Mouse (Mus musculus): ENCODE data around the gene Tepsin. TPM values are rescaled to one million over a fixed set of nuclear protein-coding genes. Genes with fewer than 3 reads are reported as not detected.

Tepsin gene
- polyA plus RNA-seq, 1 experiment from 2014 or later: 11.3 TPM

DNA sequence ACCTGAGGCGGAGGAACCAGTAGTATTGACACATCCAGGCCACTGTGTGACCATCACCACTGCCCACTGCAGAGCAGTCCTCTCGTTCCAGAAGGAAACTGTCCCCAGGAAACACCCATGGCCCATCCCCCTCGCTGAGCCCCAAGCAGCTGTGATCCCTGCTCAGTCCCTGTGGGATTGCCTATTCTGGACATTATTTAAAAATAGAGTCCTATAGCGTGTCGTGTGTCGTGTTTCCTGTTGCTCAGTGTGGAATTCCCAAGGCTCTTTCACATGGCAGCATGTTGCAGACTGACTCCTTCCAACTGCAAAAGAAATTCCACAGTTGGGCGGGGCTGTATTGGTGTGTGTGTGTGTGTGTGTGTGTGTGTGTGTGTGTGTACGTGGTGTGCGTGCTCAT is 46.3 kb downstream of the Tepsin start:
- WGBS (ENCODE audit: insufficient replicate concordance): 69% methylated on average over 9 of the region's 9 CpGs
- H3K4me2 ChIP-seq: no peak overlapping the region
- ATAC-seq: no peak

DNA sequence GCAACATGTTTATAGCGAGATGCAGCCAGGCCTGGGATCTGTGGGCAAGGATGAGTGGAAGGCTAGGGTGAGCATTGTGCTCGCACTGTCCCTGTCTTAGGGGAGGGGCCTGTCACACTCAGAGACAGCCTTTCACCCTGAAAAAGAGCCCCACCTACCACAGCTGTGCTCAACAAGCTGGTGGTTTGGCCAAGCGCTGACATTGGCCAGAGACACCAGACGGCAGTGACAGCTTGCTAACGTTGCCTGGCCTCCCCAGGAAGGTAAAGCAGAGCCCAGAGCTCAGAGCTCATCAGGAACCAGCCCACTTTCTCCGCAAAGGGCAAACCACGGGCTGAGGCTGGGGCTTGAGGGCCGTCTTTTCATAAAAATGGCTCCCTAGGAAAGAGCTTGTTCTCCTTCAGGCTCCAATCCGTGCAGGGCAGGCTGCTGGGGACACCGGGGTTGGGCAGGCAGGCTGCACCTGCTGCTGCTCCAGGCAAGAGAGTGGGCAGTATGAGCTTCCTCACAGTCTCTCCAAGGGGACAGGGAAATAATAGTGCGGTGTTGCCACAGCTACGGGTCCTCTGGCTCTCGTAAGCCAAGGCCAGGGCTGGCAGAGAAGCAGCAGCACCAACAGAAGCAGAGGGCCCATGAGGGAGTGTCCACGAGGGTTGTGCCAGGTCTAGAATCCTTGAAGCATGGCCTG is 47.3 kb downstream of the Tepsin start:
- Histone ChIP-seq H3K4me1 (no peaks in the 10 kb centered on the region), H3K27me3 (replicated peaks) (peaks cover 51% of the 10 kb centered on the region), H3K9me3 (replicated peaks) (no peaks in the 10 kb centered on the region), H3K27ac (no peak overlapping the region), H3K9ac (no peak overlapping the region), H3K4me3 (no peak overlapping the region), H3K4me2 (no peak overlapping the region), H3K36me3 (no peaks in the 10 kb centered on the region)
- no peak for ATAC-seq
- WGBS (ENCODE audit: insufficient replicate concordance): 41% methylated on average over 14 of the region's 14 CpGs

More for the DNA sequence above, 46.3 kb downstream of the Tepsin start:
- no peaks in the 10 kb centered on the region for H3K9me3 ChIP-seq (replicated peaks)
- H3K27ac ChIP-seq: no peak overlapping the region
- H3K9ac ChIP-seq: no peak overlapping the region
- H3K4me3 ChIP-seq: no peak overlapping the region
- H3K36me3 ChIP-seq: no peaks in the 10 kb centered on the region
- H3K27me3 ChIP-seq (replicated peaks): peaks cover 41% of the 10 kb centered on the region
- H3K4me1 ChIP-seq: no peaks in the 10 kb centered on the region

DNA sequence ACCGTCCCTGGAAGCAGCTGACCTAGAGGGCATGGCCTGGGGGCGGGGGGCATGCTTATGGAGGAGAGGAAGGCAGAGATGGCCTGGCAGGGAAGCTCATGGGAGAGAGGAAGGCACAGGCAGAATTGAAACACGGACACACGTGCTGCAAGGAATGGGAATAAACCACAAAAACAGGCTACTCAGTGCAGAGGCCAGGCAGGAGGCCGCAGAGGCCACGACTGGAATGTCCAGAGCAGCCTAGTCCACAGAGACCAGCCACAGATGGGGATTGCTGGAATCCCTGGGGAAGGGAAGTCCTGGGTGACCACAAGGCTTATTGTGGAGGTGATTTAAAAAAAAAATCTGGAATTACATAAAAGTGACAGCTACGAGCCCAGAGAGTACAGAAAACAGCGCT is 49.5 kb downstream of the Tepsin start:
- no peak overlapping the region for H3K4me3 ChIP-seq
- 65% methylated on average over 8 of the region's 8 CpGs for WGBS (ENCODE audit: insufficient replicate concordance)

DNA sequence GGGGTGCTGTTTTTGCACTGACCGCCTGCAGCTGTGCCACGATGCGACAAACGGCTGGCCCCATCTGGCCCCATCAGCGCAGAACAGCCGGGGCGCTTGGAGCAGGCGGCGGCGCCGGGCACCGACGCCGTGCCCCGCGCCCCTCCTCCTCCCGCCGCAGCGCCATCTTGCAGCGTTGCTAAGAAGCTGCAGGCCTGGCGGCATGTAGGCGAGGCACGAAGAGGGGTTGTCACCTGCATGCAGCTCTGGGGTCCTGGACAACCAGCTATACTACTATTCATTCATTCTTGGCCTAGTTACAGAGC is 50.3 kb downstream of the Tepsin start:
- Histone ChIP-seq H3K27ac (no peak overlapping the region), H3K9ac (no peak overlapping the region), H3K36me3 (no peaks in the 10 kb centered on the region), H3K9me3 (replicated peaks) (no peaks in the 10 kb centered on the region), H3K4me3 (no peak overlapping the region; the same call in 1 of the 2 replicates), H3K27me3 (replicated peaks) (peaks cover 66% of the 10 kb centered on the region), H3K4me2 (peak overlapping the region; percentile 28; the same call in 1 of the 2 replicates), H3K4me1 (no peaks in the 10 kb centered on the region)
- 11% methylated on average over 23 of the region's 23 CpGs for WGBS (ENCODE audit: insufficient replicate concordance)
- no peak for ATAC-seq

More for the DNA sequence above, 49.5 kb downstream of the Tepsin start:
- Histone ChIP-seq H3K27ac (no peak overlapping the region), H3K4me1 (no peaks in the 10 kb centered on the region), H3K36me3 (no peaks in the 10 kb centered on the region), H3K27me3 (replicated peaks) (peaks cover 66% of the 10 kb centered on the region), H3K4me2 (no peak overlapping the region), H3K9ac (no peak overlapping the region), H3K9me3 (replicated peaks) (no peaks in the 10 kb centered on the region)
- ATAC-seq: no peak

DNA sequence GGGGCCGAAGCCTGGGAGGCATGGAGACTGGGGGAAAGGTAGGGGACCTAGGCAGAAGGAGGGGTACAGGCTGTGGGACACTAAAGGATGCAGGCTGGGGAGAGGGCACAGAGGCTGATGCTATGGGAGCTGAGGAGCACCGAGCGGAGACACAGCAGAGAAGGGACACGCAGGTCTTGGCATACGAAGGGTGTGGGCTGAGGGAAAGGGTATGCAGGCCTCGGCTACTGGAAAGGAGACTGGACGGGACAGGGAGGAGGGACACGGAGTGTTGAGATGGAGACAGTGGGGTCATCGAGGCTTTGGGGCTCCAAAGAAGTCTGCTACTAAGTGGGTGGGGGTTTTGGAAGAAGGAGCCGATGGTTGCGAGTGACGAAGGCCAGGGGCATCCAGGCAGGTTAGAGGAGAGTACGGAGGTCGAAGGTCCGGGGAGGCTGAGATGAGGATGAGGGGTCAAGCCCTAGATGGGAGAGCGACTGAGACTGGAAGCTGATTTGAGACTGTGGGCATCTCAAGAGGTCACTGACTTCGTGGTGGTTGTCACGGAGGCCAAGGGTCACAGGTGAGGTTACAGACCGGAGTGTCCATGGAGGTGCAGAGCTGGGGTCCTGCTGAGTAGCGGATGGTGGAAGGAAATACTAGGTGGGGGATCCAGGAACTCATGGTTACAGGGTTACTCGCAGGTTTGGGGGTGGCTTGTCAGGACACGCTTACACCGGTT is 50.8 kb downstream of the Tepsin start:
- no peak overlapping the region; the same call in 1 of the 2 replicates for H3K4me3 ChIP-seq
- no peak overlapping the region for H3K9ac ChIP-seq
- peaks cover 66% of the 10 kb centered on the region for H3K27me3 ChIP-seq (replicated peaks)
- no peaks in the 10 kb centered on the region for H3K36me3 ChIP-seq
- peak overlapping the region; percentile 68 for H3K4me2 ChIP-seq
- ATAC-seq: no peak
- H3K4me1 ChIP-seq: no peaks in the 10 kb centered on the region
- no peaks in the 10 kb centered on the region for H3K9me3 ChIP-seq (replicated peaks)
- H3K27ac ChIP-seq: no peak overlapping the region
- 22% methylated on average over 23 of the region's 23 CpGs for WGBS (ENCODE audit: insufficient replicate concordance)

DNA sequence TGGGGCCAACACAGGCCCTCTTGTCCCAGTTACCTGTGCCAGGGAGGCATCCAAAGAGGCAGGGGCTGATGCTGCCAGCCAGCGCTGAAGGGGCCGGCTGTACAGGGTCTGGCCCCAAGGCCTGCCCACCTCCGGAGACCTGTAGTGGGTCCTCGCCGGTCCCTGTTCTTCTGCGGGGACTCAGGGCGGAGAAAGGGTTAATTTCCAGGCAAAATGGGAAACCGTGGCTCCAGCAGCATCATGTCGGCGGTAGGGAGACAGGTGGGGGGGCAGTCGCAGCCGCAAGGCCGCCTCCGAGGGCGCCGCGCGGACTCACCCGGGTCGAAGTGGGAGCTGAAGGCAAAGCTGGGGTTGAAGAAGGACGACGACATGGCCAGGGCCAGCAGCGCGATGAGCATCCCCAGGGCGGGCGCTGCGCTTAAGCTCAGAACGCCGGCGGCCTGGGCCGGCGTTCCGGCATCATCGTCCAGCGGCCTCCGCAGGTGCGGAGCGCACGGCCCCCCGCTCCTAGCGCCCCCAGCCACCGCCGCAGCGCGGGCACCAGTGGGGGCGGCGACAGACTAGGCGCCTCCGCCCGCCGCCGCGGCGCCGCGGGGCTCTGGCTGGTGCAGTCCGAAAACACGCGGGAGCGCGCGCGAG is 51.9 kb downstream of the Tepsin start, which contains the start of gene Aatk:
TSS of gene Aatk (minus strand) at position 615 of the 639 bp plus-strand sequence.
- Histone ChIP-seq H3K4me3 (peak within 1 kb of the TSS; percentile 44), H3K36me3 (no peaks in the 10 kb centered on the region), H3K9me3 (replicated peaks) (no peaks in the 10 kb centered on the region), H3K4me1 (peaks cover 7% of the 10 kb centered on the region; the same call in 1 of the 2 replicates), H3K9ac (0 out of 2 replicates have a peak within 1 kb of the TSS, but pooled peaks have one; percentile 24), H3K4me2 (peak within 1 kb of the TSS; percentile 68), H3K27ac (no peak within 1 kb of the TSS), H3K27me3 (replicated peaks) (peaks cover 66% of the 10 kb centered on the region)
- no peak for ATAC-seq
- WGBS (ENCODE audit: insufficient replicate concordance): 5% methylated on average over 58 of the region's 63 CpGs

DNA sequence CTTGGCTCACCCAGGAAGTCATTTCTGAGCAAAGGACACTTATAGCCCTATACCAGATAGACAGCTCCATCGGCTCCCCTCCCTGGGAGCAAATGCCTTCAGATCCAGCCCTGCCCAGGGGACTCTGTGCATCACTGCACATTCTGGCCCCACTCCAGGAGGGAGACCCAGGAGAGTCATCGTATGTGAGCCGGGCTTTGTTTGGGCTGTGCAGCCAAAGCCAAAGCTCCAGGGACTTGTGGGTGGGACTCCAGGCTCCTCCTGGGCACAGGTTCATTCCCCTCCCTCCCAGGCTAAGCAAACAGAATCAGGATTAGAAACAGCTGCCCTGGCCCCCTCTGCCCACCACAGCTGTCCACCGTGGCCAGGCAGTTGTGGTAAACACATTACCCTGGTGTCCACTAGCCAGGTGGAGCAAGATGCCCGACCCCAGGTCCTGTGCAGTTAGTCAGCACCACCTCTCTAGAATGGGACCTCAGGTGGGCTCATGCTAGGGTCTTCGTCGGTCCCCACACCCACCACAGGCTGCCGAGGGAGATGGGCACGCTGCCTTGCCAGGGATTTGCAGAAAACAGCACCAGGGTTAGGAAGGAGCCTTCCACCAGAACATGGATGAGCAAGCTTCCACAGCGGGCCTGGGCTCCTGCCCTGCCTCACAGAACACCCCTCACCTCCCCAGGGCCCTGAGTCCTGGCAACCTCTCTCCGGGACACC is 52.5 kb downstream of the Tepsin start:
- peaks cover 13% of the 10 kb centered on the region for H3K4me1 ChIP-seq
- H3K4me2 ChIP-seq: peak overlapping the region; percentile 68; the same call in 1 of the 2 replicates
- H3K4me3 ChIP-seq: no peak overlapping the region
- no peaks in the 10 kb centered on the region for H3K9me3 ChIP-seq (replicated peaks)
- no peak for ATAC-seq
- H3K9ac ChIP-seq: no peak overlapping the region
- H3K36me3 ChIP-seq: no peaks in the 10 kb centered on the region
- peaks cover 61% of the 10 kb centered on the region for H3K27me3 ChIP-seq (replicated peaks)
- WGBS (ENCODE audit: insufficient replicate concordance): 55% methylated on average over 11 of the region's 11 CpGs
- no peak overlapping the region for H3K27ac ChIP-seq

DNA sequence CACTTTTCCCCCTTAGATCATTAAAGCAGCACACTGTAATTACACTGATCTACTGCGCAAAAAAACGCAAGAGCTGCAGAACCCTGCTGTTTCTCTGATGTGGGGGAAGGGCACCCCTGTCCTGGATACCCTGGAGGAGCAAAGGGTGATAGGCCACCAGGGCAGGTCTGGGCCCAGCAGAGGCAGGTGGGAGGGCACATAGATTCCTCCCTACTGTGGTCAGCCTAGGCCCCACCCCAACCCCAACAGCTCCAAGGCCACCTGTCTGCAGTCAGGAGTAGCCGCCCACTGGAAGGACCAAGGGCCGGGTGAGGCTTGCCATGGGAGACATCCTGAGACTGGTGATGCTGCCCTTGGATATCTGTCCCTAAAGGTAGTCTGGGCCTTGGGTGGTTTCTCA is 53.2 kb downstream of the Tepsin start:
- no peak overlapping the region for H3K27ac ChIP-seq
- no peaks in the 10 kb centered on the region for H3K36me3 ChIP-seq

DNA sequence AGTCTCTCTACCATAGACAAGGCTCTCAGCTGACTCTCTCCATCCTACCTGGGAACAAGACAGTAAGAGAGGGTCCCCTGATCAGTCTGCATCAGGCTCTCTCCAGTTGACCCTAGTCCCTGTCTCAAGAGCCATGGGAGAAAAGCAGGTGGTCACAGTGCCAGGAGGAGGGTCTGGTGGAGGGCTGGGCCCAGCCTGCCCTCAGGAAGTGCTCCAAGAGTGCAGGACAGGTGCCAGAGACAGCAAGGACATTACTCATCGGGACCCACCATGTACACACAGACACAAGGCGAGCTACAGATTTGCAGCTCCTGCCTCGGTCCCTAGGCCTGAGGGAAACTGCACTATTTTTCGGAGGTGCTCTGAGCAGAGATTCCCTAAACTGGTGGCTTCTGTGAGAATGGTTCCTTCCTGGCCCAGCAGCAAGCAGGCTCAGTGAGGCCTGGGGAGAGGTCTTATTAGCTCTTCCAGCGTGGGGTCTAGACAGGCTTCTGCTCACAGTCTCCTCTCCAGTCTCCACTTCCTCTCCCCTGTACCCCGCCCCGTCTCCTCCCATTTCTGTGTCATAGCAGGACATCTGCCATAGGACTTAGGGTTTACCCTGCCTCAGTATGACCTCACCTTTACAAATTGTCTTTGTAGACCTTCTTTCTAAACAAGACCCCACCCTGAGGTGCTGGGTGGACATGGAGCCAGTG is 56.2 kb downstream of the Tepsin start:
- WGBS (ENCODE audit: insufficient replicate concordance): 40% methylated on average over 7 of the region's 7 CpGs
- Histone ChIP-seq H3K36me3 (no peaks in the 10 kb centered on the region), H3K4me1 (peaks cover 22% of the 10 kb centered on the region), H3K4me3 (no peak overlapping the region), H3K27me3 (replicated peaks) (peaks cover 29% of the 10 kb centered on the region), H3K27ac (peak overlapping the region; percentile 28; the same call in 1 of the 2 replicates), H3K4me2 (no peak overlapping the region), H3K9ac (no peak overlapping the region), H3K9me3 (replicated peaks) (no peaks in the 10 kb centered on the region)
- ATAC-seq: no peak; the same call in 1 of the 2 replicates

More for the DNA sequence above, 53.2 kb downstream of the Tepsin start:
- H3K4me2 ChIP-seq: no peak overlapping the region
- no peak overlapping the region for H3K4me3 ChIP-seq
- 58% methylated on average over 4 of the region's 4 CpGs for WGBS (ENCODE audit: insufficient replicate concordance)
- H3K9me3 ChIP-seq (replicated peaks): no peaks in the 10 kb centered on the region
- H3K4me1 ChIP-seq: peaks cover 13% of the 10 kb centered on the region
- H3K9ac ChIP-seq: no peak overlapping the region
- peaks cover 58% of the 10 kb centered on the region for H3K27me3 ChIP-seq (replicated peaks)
- no peak for ATAC-seq

DNA sequence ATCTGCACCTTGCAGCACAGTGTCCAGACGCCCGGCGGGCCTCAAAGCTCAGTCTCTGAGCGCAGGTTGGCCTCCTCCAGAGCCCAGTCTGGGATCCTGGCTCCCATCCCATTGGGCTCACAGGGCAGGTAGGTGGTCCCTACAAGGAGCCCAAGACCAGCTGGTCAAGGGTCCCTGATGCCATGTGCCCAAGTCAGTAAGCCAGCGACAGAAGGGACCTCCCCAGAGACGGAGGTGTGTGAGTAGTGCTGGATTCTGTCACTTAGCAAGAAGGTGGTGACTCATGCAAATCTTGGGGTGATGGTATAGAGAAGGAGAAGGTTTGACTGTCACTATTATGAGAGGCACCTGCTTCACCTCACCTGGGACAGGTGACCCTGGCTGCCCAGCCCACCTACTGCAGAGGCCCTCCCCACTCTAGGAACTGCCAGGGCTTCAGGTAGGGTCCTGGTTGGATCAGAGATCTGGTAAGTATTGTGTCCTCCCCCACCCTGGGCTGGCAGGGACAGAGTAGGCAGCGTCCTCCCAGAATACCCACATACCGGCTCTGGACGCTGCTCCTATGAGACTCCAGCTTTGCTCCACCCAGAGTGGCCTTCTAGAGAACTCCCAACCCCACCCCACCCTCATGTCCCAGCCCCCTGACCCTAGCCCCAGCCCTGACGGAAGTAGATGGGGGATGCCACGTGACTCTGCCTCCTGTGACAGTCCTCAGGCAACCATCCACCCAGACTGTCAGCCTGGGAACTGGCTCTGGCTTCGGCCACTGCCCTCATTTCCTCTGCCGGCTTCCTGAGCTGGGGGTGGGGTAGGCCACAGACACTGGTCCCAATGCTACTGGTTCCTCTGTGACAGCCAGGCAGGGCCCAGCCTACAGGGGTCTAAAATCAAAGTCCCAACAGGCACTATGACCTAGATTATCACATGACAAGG is 57.1 kb downstream of the Tepsin start:
- Histone ChIP-seq H3K4me2 (peak overlapping the region; percentile 19), H3K4me1 (peaks cover 22% of the 10 kb centered on the region), H3K9me3 (replicated peaks) (no peaks in the 10 kb centered on the region), H3K27ac (peak overlapping the region; percentile 28; the same call in 1 of the 2 replicates), H3K4me3 (no peak overlapping the region), H3K9ac (no peak overlapping the region), H3K27me3 (replicated peaks) (peaks cover 20% of the 10 kb centered on the region), H3K36me3 (no peaks in the 10 kb centered on the region)
- ATAC-seq: peak; percentile 64
- WGBS (ENCODE audit: insufficient replicate concordance): 39% methylated on average over 13 of the region's 13 CpGs

Data from liver, embryonic 12.5 days (tissue).